Mouse (Mus musculus) ovary, postnatal 10 days (tissue): Measurements from ENCODE around the gene Kremen2.
"Not testable (repeated sequence)": the region's sequence is repeated elsewhere in the genome, so short reads cannot be mapped to it uniquely, and the experiment has no call there.

Experiments used
- DNase-seq: peaks from one replicate; pipeline ENCODE4 v3.0.0; 2022; ENCODE audit warnings: low spot score

Kremen2 gene

DNA sequence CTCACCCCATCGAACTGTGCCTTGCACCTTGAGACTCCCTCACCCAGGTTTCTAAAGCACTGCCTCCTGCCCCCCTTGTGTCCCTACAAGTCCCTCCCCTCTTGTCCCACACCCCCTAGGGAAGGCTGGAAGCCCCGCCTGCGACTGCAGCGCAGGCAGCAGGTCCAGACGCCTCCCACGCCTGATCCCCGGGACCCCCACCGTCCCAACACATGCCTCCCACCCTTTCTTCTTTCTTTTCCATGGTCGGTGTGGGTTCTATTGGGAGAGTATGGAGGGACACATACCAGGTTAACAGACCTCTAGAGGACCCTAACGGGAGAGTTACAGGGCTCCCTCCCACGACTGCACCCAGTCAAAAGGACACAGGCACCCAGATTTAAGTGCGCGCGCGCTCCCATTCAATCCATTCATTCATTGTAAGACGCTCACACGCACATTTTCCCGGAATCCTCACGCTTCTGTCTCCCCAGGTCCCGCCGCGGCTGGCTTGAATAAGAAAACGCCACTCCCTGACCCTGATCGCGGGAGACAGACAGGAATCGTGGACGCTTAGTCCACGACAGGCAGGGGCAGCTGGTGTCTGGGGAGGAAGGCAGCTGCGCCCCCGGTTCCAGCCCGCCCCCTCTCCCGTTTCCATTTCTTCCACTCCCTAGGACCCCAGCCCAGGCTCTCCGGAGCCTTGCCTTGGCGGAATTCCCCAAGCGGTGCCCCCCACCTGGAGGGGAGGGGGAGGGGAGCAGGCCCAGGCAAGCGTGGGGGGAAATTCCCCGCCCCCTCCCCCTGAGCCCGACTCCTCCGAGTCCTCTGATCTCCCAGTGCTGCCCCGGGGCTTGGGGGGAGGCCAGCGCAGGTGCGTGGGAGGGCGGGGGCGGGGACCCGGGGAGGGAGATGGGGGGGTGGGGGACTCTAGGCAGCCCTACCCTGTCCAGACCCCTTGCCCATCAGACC, at the start of gene Kremen2:
Kremen2 (minus strand) TSS at position 533 of the 951 bp plus-strand sequence.
- DNase-seq, result no peak

DNA sequence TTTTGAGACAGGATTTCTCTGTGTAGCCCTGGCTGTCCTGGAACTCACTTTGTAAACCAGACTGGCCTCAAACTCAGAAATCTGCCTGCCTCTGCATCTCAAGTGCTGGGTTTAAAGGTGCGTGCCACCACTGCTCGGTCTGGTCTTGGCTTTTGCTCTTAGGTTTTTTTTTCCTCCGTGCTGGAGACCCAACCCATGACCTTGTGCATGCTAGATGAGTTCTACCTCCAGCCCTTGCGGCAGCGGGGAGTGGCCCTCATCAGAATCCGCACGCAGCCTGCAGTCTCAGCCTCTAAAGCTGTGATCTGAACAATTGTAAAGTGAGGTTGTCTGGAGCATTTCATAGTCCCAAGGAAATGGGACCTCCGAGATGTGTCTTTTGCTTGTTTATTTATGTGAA, 49.7 kb upstream of the Kremen2 start:
- DNase-seq, result no peak

DNA sequence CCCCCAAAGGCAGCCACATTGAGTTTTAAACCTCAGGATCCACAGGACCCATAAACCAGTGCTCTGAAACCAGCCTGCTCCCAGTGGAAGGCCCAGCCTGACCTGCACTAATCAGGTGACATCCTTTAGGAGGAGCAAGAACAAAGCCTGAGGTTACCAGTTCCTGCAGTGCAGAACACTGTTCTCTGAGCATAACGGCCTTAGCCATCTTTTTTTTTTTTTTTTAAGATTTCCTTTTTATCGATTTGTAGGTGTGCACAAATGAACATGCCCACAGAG, 45.4 kb upstream of the Kremen2 start:
- DNase-seq, result no peak

DNA sequence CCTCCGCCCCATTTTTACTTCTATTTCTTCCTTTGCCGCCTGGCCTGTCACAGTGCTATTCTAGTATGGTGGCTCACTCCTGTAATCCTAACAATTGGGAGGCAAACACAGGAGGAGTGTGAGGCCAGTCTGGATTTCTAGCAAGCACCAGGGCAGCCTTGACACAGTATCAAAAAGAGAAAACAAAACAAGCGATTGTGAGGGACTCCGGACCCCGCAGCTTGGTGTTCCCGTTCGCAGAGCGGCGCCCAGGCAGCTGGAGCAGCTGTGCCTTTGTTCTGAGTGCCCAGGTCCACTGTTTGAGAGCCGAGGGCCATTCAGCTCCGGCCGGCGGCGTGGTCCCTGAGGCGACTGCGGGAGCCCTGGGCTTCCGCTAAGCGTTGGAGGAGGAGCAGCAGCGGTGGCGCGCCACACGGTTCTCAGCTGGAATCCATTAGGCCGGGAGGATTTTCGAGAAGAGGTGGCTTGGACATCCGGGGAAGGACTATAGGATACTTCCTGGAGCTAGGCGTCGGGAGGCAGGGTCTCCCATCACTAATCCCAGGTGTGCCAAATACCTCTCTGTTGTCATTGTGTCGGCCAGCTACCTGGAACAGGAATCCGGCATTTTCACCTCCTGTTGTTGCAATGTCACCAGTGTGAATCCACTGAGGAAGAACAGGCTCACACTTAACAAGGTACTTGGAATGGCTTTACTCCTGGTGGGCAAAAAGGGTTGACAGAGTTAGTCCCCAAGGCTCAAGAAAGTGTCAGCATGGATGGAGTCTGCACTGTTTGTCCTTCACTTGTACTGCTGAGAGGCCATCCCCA, 44.8 kb upstream of the Kremen2 start, which contains the start of gene Srrm2:
Srrm2 (plus strand) TSS at position 264 of the 810 bp plus-strand sequence.
- DNase-seq, result peak; percentile 61

DNA sequence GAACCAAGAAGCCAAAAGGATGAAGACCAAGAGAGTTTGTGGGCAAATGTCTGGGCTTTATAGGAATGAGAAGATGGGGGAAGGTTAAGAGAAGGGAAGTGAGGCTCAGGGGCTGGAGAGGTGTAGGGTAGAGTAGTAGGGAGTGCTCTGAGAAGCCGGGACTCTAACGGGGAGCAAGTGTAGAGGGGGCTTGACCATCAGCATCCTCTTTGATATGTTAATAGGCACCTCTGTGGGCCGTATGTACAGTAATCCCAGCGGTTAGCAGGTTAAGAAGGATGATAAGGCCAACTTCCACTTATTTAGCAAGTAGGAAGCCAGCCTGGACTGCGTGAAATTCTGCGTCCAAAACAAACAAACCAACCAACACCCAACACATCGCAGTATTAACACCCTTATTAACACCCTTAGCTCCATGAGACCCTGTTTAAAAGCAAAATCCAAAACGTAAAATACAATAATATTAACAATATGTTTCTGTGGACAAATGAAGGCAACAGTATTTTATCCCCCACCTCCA, 44.2 kb upstream of the Kremen2 start:
- DNase-seq, result no peak

DNA sequence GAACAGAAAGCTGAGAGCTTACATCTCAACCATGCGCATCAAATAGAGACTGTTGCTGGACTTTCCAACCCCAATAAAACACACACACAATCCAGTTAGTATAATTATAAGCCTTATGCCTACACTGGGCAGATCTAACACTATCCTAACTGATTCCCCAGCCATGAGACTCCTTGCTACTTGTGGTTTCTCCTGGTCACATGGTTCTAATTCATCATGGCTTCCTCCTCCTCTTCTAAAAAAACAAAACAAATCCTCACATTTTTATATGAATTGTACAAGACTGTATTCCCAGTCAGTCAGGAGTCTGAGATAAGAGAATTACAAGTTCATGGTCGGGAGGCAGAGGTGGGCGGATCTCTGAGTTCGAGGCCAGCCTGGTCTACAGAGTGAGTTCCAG, 43.3 kb upstream of the Kremen2 start:
- DNase-seq, result no peak

DNA sequence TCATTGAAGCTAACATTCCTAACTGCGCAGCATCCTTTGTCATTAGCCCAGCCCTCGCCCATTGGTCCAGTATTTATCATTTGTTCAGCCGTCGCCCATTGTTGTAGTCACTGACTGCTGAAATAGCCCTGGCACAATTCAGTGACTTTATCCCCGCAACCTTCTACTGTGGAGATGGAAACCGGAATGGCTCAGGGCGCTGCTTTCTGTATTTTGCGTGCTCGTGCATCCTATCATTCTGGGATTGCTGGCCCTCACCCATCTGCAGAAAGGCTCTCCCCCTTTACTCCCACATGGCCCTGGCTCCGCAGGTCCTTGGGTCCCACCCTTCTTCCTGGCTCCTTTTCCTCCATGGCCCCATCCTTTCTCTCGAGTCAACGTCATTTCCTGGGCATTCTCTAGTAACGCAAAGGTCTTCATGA, 40.9 kb upstream of the Kremen2 start:
- no peak for DNase-seq

DNA sequence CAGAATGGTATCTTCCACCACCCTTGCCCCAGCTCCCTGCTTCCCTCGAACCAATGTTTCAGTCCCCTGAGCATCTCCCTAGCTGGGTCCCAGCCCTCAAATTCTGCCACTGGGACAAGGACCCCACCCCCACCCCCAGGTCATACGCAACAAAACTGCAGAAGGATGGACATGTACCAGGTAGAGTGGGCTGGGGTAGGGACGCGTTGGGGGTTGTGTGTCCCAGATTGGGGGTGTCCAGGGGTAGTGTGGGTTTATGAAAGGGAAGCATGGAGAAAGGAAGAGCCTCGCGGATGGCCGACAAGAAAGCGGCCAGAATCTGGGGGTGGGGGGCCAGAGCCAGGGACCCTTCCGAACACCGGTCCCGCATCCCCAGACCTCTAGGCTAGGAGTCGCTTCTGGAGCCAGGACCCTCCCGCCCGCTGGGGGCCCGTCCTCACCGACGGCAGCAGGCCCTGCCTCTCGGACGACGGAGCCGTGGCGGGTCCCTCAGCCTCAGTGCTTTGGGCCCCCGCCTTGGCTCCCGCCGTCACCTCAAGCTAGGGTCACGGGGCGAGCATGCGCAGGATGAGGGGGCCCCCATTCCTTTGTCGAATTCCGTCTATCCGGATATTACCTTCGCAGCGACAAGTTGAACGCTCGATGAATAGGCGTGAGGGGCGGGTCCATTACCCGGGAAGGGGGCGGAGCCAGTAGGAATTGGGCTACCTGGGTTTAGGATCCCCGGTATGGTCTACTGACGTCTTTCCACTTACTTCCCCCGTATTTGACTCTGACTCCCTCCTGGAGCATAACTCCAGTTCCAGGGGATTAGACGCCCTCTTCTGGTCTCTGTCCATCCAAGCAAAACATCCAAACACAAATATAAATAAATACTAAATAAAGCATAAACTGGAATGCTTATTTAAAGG, 40.2 kb upstream of the Kremen2 start, which contains the start of gene Flywch2:
Flywch2 (minus strand) TSS at position 521 of the 911 bp plus-strand sequence.
- peak; percentile 30 for DNase-seq

DNA sequence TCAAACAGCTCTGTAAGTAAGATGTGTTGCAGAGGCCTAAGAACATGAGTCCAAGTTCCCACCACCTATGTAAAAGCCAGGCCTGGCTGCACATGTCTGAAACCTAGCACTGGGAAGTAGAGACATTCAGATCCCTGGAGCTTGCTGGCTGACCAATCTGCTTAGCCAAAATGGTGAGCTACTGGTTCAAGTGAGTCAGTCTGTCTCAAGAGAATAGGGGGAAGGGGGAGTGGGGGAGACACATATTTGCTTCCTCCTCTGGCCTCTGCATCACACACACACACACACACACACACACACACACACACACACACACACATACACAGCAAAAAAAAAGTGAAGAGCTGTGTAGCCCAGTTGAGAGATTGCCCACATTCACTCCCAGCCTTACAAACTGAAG, 37.7 kb upstream of the Kremen2 start:
- DNase-seq, result no peak

DNA sequence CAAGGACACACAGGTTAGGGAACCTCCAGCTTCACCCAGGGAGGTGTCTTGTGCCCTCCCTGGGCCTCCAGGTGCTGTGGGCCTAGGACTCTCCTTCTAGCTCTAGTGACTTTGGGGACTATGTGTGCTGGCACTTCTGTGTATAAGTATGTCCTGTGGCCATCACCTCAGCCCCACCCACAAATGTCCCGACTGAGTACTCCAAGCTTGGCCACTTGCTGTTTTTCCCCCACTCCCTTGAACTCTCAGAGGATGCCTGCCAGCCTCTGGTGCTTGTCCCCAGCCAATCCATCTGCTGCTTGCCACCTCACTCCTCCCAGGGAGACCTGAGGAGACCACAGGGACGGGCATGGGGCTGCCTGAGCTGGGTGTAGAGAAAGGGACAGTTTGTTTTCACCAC, 32.8 kb upstream of the Kremen2 start:
- no peak for DNase-seq

DNA sequence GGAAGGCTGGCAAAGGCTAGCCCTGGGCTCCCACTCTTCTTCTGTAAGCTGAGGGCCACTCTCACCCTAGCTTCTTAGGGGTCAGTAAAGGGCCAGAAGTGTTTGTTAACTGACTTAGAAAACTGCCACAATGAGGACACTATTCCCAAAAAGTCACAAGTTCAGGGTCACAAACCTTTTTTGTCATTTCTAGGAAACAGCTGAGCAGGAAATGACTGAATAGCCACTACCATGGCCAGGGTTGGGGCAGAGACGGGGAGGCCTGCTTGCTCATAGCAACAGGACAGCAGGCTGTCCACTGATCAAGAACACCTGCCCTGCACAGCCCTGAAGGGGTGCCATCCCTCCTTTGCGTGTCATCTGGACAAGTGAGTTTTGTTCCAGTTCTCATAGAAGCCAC, 31.5 kb upstream of the Kremen2 start:
- no peak for DNase-seq

DNA sequence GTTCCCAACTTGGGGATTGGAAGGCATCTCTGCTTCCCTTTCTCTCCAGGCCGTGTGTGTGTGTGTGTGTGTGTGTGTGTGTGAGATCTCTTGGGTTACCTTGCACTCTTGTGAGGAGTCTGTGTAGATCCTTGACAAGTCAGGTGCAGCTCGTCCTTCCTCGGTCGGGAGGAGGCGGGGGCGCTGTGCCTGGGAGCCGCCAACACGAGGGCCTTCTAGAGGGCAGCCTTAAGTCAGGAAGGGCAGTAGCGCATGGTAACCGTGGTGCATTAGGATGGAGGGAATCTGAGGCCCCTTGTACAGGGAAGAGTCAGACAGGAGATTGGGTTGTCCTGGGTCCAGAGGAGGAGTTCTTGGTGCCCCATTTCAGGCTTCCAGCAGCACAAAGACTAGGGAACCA, 30.6 kb upstream of the Kremen2 start:
- no peak for DNase-seq

DNA sequence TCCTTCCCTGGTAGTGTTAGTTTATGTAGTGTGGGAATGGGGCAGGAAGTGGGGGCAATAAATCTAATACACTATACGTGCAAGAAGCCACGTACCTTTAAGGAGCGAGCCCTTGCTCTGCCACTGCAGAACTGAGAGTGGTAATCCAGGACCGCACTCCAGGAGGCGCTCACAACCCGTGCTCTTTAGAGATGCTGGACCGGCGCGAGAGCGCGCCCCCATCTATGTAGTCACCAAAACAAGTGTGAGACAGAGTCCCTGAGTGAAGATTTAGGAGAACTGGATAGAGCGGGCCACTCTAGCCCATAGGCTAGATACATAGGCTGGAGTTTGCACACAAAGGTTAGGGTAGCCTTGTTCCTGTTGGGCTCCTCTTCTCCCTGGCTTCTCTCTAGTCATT, 28.5 kb upstream of the Kremen2 start:
- DNase-seq, result peak; percentile 35

DNA sequence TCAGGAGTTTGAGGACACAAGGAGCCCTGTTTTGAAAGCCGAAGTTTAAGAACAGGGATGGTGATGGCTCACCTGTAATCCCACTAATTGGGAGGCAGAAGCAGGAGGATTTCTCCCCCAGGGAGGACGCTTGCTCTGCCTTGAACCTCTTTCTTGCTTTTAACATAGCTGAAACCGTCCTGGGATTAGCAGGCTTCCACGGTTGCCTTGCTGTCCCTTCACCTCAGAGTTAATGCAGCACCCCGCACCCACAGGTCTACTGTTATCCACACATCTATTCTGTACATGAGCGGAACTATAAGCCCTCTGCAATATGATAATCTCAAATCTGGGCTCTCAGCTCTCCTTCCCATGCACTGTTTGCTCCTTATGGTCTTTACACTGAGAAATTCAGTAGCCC, 28.0 kb upstream of the Kremen2 start:
- no peak for DNase-seq

DNA sequence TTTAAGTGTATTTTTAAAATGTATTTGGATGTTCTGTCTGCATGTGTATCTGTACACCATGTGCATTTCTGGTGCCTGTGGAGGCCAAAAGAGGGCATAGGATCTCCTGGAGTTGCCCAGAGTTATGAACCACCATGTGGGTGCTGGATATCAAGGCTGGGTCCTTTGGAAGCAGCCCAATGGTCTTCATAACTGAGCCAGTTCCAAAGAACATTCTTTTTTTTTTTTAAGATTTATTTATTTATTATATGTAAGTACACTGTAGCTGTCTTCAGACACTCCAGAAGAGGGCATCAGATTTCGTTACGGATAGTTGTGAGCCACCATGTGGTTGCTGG, 26.6 kb upstream of the Kremen2 start:
- not testable (repeated sequence) for DNase-seq

DNA sequence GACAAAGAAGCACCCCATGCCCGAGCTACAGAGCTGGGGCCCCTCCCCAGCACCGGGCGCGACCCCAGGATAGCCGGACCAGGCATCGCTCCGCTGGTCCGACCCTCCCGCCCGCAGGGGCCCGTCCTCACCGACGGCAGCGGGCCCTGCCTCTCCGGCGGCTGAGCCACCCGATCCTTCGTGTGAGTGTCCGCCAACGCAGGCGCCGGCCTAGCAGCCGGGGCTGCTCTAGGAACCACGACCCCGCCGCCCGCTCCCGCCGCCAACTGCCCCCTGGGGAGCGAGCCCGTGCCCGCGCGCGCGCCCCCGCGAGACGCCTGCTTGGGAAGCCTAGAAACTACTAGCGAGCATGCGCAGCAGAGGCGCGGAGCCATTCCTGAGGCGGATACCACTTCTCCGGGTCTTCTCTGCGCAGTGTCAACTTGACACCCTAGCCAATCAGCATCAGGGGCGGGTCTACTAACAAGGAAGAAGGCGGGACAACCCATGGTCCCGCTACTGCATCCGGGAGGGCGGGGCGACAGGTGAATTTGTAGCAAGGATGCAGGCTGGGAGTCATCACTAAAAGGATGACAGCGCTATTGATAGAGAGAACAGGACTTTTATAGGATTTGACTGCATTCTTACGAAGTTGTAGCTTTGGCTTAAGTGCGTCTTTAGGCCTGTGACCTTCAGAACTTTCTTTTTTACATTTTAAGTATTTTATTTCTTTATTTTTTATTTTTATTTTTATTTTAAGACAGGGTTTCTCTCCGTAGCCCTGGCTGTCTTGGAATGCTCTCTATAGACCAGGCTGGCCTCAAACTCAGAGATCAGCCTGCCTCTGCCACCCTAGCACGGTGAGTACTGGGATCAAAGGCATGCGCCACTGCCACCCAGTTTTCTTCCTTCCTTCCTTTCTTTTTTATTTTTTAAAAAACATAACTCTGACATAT, 25.9 kb upstream of the Kremen2 start, which contains the start of gene Flywch1:
Flywch1 (minus strand) TSS at position 319 of the 935 bp plus-strand sequence.
- DNase-seq, result peak; percentile 94

DNA sequence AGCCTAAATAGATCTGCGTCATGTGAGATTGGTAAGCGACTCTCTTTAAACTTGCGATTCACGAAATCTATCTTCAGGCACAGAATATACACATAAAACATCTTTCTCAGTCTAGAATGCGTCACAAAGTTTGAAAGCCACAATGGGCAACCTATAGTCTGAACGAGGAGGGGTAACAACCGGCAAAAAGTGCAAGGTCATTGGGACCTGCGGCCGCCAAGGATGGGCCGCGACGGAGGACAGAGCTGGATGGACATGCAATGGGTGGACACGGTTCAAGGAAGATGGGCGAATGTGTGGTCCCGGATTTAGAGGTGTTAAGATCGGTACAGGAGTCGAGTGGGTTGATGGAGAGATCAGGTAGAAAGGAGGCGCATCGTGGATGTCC, 25.3 kb upstream of the Kremen2 start:
- no peak for DNase-seq

DNA sequence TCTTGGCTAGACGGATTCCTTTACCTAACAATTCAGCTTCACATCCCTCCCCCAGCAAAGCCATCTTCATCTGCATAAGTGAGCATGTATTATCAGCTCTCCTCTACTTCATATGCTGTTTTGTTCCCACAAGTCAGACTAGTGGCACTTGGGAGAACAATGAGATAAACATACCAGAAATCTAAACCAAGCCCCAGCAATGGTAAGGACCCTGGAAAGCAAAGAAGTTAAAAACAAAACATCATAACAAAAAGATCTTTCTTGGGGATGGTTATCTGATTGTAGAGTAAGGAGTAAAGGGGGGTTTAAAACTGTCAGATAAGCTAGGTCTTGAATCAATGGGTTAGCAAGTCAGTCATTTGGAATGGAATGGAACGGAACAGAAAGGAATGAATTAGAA, 24.9 kb upstream of the Kremen2 start:
- DNase-seq, result no peak

DNA sequence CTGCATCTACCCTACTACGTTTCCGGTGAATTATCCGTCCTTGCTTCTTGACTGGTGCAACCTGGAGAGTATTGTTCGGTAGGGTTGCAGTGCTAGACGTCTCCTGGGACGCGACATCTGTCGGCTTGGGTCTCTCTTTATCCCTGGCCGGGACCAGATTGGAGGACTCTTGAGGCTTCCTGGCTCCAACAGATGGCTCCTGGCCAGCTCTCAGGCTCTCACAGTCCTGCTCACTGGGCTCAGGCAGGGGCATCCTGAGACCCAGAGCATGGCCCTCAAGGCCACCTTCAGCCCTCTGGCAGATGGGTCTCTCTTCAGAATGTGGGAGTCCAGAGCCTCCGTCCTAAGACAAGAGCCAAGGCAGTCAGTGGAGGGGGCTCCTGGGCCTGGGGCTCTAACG, 17.3 kb upstream of the Kremen2 start:
- DNase-seq, result no peak

DNA sequence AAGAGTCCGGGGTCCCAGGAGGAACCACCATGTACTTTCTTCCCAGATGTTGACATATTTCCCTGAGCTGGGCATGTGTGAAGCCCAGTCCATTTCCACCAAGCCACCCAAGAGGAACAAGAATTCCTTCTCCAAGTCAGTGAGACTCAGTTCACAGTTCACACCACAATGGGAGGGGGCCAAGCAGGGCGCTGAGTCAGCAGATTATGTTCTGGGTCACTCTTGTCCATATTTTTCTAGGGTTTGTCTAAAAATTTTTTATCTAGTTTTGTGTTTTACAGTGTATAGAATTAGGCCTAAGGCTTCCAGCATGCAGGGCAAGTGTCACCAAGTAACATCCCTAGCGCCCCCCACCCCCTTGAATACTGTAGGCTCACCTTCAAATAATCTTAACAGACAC, 15.5 kb upstream of the Kremen2 start:
- DNase-seq, result no peak

DNA sequence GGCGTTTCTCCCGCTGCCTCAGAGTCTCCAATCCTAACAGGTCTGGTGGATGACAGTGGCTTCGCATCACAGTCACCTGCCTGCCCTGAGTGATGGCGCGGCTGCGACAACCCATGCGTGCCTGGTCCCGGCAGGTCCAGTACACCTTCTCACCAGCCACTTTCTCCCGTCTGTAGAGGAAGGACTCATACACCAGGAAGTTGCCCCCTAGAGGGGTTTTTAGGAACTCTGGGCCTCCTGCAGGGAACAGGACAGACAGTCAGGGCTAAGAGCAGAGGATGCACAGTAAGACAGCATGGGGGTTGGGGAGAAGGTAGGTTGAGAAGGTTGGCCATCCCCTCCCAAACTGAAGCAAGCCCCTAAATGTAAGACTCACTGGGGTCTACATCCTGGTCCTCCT, 14.6 kb upstream of the Kremen2 start:
- DNase-seq, result no peak
